Mouse (Mus musculus) 3T3-L1 (cell line): ENCODE data around the gene 2610044O15Rik8.

ENCODE experiments used
- DNase-seq: peaks from one replicate; pipeline ENCODE4 v3.0.0-alpha.2; 2015; ENCODE audit warnings: low read depth, low spot score

2610044O15Rik8 gene

GRCm38 (mm10) chr8:129234027-129234733 is at the start of gene 2610044O15Rik8:
2610044O15Rik8 (minus strand) TSS chr8:129234406.
- DNase-seq, result peak; percentile 90

GRCm38 (mm10) chr8:129265918-129266317 is 31.7 kb upstream of the 2610044O15Rik8 start:
- DNase-seq, result peak; percentile 7

DNA sequence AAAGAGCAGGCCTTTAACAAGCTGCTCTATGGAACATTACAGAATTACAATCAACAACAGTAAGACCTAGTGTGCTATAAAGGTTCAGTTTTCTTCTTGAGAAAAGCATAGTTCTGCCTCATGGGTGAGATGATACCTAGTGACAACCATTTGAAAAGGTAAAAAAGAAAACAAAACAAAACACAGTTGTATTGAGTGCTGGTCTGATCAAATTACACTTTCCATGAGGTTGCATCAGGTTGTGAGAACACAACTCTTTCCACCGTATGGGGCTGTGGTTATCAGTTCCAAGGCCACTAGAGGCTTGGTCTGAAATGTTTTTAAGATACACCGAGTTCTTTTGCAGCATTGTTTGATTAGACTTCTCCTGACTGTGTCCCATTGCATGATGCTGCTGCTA is 30.1 kb upstream of the 2610044O15Rik8 start:
- peak; percentile 65 for DNase-seq

- peak; percentile 71 for DNase-seq
Measured at GRCm38 (mm10) chr8:129263211-129263927, 29.2 kb upstream of the 2610044O15Rik8 start.

DNA sequence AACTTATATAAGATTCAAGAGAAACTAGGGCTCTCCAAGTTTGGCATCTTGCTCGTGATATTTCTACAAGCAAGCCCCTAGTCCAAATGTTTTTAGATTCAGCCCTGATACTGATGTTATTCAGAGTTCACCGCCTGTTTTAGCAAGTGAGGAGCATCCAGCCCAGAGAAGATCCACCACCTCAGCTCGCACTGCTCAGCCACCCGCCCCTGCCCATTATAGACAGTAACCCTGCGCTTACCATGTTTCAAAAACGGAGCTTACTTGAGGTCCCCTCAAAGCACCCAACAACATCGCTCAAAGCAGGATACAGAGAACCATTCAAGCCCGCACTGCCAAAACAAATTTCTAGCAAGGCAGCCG is 561 bp downstream of the 2610044O15Rik8 start:
- no peak for DNase-seq
